Mouse (Mus musculus): ENCODE measurements around the gene Tnni3.

Gene Tnni3

DNA sequence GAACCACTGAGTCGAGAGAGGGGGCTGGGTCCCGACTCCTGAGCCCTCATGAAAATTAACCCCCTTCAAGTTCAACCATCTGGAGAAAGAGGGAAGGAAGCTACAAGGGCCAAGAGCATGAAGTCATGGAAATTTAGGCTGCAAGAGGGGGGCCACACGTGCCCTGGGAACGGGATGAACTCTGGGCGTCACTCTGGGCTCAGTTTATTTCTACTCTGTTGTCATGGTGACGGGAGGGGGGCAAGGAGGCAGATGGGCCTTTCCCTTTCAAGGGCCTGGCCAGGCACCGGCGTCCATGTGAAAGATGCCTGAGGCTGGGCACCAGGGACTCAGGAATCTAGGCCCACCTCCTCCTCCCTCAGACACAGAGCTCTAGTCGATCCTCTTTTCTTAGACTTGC, 25.8 kb downstream of the Tnni3 start:
- peak; percentile 74 for DNase-seq (ENCODE audit: low spot score)

DNA sequence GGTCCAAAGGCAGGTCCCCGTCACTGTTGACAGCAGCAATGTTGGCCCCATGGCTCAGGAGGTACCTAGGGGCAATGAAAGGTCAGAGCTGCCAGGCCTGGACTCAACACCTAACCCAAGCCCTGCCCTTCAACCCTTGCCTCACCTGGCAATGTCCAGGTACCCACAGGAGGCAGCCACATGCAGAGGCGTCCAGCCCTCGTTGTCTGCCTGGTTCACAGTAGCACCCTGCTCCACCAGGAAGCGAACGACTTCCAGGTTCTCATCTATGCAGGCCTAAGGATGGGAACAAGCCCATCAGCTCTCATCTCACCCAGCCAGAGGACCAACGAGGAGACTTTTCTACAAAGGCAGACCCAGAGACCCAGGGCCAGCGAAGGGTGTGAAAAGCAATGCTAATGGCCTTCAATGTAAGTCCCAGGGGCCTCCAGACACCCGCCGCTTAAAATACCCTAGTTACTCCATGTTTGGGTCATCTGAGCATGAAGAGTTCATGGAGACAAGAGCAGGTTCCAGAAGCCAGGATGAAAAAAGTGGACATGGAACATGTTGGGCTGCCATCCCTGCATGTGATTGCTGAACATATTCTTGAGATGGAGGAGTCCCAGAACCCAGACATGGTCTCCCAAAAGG, 26.6 kb downstream of the Tnni3 start:
- DNase-seq (ENCODE audit: low spot score): no peak

DNA sequence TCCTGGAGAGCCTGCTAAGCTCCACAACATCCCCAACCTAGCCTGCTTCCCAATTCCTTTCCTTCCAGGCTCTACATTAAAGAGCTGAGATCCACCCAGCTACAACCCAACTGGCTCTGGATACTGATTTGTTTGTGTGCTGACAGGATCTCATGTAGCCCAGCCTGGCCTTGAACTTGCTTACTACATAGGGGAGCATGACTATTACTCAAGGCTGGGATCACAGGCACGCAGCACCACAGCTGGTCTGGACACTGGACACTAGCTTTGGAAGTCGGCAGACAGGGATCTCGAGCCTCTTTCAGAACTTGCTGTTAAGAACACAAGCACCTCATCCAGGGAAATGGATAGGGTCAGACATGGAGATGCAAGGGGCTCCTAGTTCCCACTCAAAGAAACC, 27.6 kb downstream of the Tnni3 start:
- DNase-seq (ENCODE audit: low spot score): no peak

DNA sequence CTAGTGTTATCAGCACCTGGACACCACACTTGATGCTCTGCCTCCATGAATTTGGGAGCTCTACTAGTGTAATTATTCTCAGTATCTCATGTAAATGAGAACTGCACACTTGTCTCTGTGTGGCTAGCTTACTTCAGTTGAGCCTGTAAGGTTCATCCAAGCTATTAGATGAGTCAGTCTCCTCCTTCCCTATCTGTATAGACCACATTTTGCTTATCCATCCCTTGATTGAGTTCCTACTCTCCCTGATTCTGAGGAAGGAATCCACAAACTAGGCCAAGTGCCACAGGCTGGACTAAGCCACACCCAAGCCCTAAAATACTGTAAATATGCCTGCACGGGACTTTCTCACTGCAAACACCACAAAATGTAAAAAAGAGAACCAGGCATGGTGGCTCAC, 30.0 kb downstream of the Tnni3 start:
- no peak for DNase-seq (ENCODE audit: low spot score)

DNA sequence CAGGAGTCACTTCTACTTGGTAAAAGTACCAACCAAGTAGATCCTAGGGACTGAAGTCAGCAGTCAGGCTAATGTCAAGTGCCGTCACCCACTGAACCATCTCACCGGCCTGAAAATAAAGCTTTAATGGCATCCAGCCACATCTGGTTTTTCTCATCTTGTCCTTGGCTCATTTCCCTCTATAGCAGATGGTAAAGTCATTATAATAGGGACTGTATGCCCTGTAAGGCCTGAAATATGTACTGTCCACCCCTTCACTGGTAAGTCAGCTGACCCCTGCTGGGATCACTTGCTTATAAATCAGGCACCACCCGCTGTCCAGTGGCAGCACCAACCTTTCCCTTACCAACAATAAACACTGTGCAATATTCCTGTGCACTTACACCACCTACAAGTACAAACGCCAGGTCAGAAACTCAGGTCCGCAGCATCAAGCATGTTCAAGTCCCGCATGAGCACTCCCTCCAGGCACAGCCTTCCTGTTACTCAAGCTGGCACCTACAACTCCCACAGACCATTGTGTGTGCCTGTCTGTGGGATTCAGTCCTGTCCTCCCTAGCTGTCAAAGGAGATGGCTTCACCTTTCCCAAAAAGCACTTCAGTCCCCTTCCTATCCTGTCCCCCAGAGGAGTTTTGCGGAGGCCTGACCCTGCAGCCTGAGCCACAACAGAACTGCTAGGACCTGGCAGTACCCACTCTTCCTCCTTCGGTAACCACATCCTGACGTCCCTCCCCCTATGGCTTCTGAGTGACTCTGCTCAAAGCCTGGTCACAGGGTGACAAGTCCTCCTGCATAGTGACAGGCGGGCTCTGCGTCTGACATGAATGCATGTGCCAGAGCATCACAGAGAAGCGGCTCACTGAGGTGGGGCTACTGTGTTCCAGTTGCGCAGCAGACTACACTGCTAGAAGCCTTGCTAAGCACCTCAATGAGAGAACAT, 31.5 kb downstream of the Tnni3 start:
- DNase-seq (ENCODE audit: low spot score): no peak

DNA sequence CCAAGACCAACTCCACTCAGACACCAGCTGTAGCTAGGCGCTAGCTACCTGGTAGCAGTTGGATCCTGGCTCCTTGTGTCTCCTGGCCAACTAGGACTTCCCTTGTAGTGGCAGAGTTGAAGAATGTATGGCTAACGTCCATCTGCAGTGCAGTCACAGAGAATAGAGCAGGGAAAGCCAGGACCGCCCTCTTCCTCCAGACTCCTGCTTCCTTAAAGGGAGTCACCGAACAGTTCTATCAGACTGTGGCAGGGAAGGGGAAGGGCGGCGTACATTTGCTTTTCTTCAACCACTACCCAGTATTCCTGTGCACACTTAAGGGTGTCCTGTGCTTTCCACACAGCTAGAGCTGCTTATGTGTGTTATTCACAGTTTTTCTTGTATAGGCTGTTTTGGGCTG, 32.7 kb downstream of the Tnni3 start:
- no peak for DNase-seq (ENCODE audit: low spot score)

- no peak for DNase-seq (ENCODE audit: low spot score)
Observed at GRCm38 (mm10) chr7:4482281-4482680, 41.7 kb downstream of the Tnni3 start.

DNA sequence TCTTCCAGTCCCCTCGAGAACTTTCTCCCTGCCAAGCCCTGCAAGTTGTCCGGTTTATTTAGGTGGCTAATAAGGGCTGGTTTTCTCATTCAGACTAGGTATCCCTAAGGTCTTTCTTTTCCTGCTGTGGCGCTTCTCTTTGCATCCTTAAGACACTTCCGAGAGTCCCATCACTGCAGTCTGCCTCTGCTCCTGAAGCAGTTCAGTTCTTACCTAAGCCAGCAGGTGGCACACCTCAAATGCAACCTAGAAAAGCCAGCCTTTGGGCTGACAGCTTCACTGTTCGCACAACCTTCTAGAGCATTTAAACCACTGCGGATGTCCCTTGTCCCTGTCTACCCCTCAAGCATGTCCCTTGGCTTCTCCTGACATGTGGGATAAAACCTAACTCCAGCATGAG, 44.4 kb downstream of the Tnni3 start:
- DNase-seq (ENCODE audit: low spot score): peak; percentile 64

DNA sequence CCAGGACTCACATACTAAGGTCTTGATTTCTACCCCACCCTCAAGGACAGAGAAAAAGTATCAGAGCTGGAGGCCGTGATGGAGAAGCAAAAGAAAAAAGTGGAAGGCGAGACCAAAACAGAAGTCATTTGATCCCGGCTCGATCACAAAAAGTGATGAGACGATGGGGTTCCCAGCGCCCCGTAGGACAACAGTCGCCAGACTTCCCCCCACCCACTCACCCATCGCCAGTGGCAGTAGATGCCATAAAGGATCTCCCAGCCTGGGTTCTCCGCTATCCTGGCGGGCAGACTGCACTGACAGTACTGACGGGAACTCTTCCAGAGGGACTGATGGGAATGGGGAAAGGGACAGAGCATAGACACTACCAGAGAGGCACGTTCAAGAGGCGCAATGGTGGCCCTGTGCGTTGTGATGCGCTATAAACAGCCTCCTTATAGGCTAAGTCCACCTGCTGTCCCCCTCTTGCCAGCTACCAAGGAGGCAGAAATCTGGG, 45.2 kb downstream of the Tnni3 start:
- no peak for DNase-seq (ENCODE audit: low spot score)

- DNase-seq (ENCODE audit: low spot score): peak; percentile 96
Observed at GRCm38 (mm10) chr7:4478021-4478795, 45.8 kb downstream of the Tnni3 start.

- no peak for DNase-seq (ENCODE audit: low spot score)
Observed at GRCm38 (mm10) chr7:4473940-4474339, 50.1 kb downstream of the Tnni3 start.

DNA sequence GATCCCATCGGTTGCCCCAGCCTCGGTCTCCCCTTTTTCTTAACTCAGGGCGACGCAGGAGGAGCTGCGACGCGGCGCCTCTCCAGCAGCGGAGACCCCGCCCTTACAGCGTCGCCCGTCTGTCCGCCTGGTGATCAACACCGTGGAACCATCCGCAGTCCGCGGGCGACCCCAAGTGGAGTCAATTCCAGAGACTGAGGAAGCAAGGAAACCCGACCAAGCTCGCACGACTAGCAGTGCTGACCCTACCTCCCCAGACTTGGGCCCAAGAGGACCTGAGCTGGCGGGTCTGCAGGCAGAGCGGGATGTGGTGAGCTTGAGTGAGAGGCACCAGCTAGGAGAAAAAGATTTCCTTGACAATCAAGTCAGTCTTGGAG, 52.9 kb downstream of the Tnni3 start:
- peak; percentile 88 for DNase-seq (ENCODE audit: low spot score)

DNA sequence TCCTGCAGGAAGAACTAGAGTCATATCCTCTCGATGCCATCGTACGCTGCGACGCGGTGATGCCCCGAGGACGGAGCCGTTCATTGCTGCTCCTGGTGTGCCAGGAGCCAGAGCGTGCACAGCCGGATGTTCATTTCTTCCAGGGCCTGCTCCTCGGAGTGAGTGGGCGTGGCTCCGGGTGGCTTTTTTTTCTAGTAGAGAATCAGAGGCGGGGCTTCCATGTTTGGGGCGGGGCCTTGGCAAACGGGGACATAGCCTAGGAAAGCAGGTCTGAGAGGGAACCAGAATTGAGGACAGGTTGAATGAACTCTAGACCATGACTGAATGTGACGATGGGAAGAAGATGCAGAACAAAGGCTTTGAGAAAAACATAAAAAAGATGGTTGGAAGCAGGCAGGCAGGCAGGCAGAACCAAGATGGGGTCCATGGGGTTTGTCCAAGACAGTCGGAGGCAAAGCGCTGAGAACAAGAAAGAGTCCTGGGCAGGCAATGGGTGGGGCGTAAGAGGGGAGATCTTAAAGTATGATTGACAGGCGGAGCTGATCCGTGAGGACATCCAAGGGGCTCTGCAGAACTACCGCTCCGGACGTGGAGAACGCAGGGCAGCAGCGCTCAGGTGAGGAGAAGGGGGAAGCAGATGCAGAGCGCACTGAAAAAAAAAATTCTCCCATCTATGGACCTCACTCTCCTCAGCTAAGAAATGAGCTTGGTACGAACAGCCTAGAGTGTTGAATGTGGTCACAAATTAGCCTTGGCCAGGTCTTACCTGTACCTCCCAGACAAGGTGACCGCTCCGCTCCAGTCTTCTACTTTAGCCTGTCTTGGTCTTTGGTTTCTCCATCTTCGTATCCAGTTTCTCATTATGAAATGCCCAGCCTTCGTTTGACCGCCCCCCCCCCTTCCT, 53.5 kb downstream of the Tnni3 start:
- peak; percentile 72 for DNase-seq (ENCODE audit: low spot score)

All from embryo, embryonic 10 days (tissue).